Mouse (Mus musculus) hindbrain, embryonic 16.5 days (tissue): ENCODE measurements around the gene Jph4. TPM values are rescaled to one million over a fixed set of nuclear protein-coding genes. Genes with fewer than 3 reads are reported as not detected.
A peak's percentile ranks its signal among the peaks of the same experiment; 100 is the strongest.

ENCODE experiments used
- ATAC-seq: fragments of 200-750 bp; cut with Nextera tagmentation; 2 replicates; pipeline ENCODE4 v1.8.0; 2017; ENCODE audit warnings: moderate TSS enrichment, moderate library complexity
- H3K27ac ChIP-seq: fragments of 300-500 bp; sonication (generic); 2 replicates; pipeline ENCODE4 v1.5.1; 2014; ENCODE audit warnings: low read depth, mild to moderate bottlenecking, control low read depth, low read length, moderate library complexity
- H3K27me3 ChIP-seq: fragments of 300-500 bp; sonication (generic); replicated peaks from 2 replicates; pipeline ENCODE4 v1.6.1; 2014; ENCODE audit warnings: low read length; ENCODE audit not compliant: control insufficient read depth, insufficient read depth
- H3K36me3 ChIP-seq: fragments of 300-500 bp; sonication (generic); 2 replicates; pipeline ENCODE4 v1.6.1; 2014; ENCODE audit warnings: mild to moderate bottlenecking, low read length, moderate library complexity, mixed read lengths; ENCODE audit not compliant: control insufficient read depth, insufficient read depth
- H3K4me1 ChIP-seq: fragments of 300-500 bp; sonication (generic); 2 replicates; pipeline ENCODE4 v1.6.1; 2014; ENCODE audit warnings: low read depth, low read length; ENCODE audit not compliant: control insufficient read depth, insufficient read depth
- H3K4me2 ChIP-seq: fragments of 300-500 bp; sonication (generic); 2 replicates; pipeline ENCODE4 v1.6.1; 2014; ENCODE audit warnings: mild to moderate bottlenecking, low read length, control low read depth, moderate library complexity
- H3K4me3 ChIP-seq: fragments of 300-500 bp; sonication (generic); 2 replicates; pipeline ENCODE4 v1.5.1; 2014; ENCODE audit warnings: mild to moderate bottlenecking, low read length, control low read depth, moderate library complexity
- H3K9ac ChIP-seq: fragments of 300-500 bp; sonication (generic); 2 replicates; pipeline ENCODE4 v1.6.1; 2014; ENCODE audit warnings: low read depth, mild to moderate bottlenecking, control low read depth, low read length, moderate library complexity
- H3K9me3 ChIP-seq: fragments of 300-500 bp; sonication (generic); 2 replicates; pipeline ENCODE4 v1.6.1; 2014; ENCODE audit warnings: mild to moderate bottlenecking, low read length, moderate library complexity; ENCODE audit not compliant: control insufficient read depth
- WGBS: fragments of 180-500 bp; shearing (Covaris S2); extraction: QIAGEN DNeasy Blood & Tissue Kit; methylation state at CpG from one replicate; pipeline ENCODE4 v1.1.7; 2014; 5-methylcytosine and 5-hydroxymethylcytosine counted together
- polyA plus RNA-seq: library from polyadenylated mRNA; unstranded; fragments of >200 nt; fragmentation: Nextera tagmentation; extraction: Ambion mirVana; gene quantifications from 2 replicates; pipeline ENCODE4 v1.2.1, GENCODE M21; 2015

The Jph4 gene
- polyA plus RNA-seq, 1 experiment from 2014 or later = 32.3 TPM

DNA sequence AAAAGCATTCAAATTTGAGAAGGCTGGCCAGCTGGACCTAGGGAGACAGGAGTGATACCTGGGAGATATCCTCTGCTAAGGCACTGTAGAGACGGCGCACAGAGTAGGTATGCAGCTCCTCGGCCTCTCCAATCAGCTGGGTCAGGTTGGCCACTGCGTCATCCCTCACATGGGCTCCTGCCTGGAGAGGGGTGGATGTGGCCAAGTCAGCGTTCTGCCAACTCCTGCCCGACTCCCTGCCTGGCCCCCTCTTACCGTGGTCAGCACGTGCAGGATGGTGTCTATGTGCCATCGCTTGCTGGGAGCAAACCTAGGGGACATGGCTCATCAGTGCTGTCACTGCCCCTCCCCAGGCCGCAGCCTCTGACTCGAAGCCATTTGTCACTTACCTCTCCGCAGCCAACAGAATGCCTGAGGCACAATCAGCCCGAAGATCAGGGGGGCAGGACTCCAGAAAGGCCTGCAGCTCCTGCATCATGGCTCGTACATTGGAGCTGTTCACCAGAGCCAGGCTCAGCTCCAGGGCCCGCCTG lies 14.4 kb downstream of the Jph4 start:
- H3K4me3 ChIP-seq = no peak overlapping the region
- H3K9ac ChIP-seq = no peak overlapping the region
- H3K9me3 ChIP-seq = no peaks in the 10 kb centered on the region
- ATAC-seq = no peak
- 81% methylated on average over 15 of the region's 15 CpGs for WGBS
- H3K27me3 ChIP-seq = no peaks in the 10 kb centered on the region
- peaks cover 19% of the 10 kb centered on the region for H3K4me1 ChIP-seq
- H3K36me3 ChIP-seq = no peaks in the 10 kb centered on the region
- H3K4me2 ChIP-seq = no peak overlapping the region
- no peak overlapping the region for H3K27ac ChIP-seq

DNA sequence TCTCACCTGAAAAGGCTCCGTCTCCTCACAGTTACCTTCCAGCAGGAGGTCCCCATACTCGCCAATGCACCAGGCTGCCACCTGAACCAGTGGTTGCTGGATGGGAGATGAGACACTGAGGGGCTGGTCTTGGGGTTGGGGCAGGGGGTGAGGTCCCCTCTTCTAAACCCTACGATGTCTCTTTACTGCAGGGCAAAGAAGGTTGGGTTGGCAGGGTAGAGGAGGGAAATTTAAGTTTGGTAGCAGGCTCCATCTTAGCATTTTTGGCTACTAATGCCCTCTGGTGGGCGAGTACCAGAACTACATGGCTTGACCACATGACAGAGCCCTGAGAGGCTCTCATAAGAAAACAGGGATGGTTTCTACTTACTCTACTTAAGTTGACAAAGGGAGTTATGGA lies 15.1 kb downstream of the Jph4 start:
- H3K4me2 ChIP-seq = no peak overlapping the region
- ATAC-seq = no peak
- no peaks in the 10 kb centered on the region for H3K27me3 ChIP-seq
- H3K4me1 ChIP-seq = peaks cover 25% of the 10 kb centered on the region
- H3K9me3 ChIP-seq = no peaks in the 10 kb centered on the region
- whole genome bisulfite sequencing = 49% methylated on average over 4 of the region's 4 CpGs
- H3K4me3 ChIP-seq = no peak overlapping the region
- no peak overlapping the region for H3K27ac ChIP-seq
- H3K9ac ChIP-seq = no peak overlapping the region
- H3K36me3 ChIP-seq = no peaks in the 10 kb centered on the region

DNA sequence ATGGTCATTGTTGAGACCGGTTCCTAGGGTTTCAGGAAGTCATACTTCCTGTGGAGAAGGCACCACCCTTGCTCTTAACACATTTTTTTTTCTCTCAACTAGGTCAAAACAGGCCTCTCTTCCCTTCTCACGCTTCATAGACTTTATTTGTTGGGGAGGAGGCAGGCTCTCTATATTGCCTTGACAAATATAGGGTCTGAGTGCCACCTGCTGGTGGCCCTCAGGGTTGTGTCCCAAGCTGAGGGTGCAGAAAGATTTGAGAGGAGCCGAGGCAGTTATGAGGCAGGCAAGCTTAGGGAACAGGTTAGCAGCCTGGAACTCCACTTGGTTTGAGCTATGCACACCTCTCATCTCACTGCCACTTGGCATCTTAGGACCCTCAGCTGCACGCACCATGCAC lies 18.7 kb downstream of the Jph4 start:
- H3K4me3 ChIP-seq = no peak overlapping the region
- H3K9me3 ChIP-seq = no peaks in the 10 kb centered on the region
- H3K4me1 ChIP-seq = peaks cover 23% of the 10 kb centered on the region
- WGBS = 60% methylated on average over 4 of the region's 4 CpGs
- no peaks in the 10 kb centered on the region for H3K27me3 ChIP-seq
- no peak for ATAC-seq
- H3K36me3 ChIP-seq = no peaks in the 10 kb centered on the region
- no peak overlapping the region for H3K4me2 ChIP-seq
- peak overlapping the region; percentile 36; the same call in 1 of the 2 replicates for H3K9ac ChIP-seq
- H3K27ac ChIP-seq = no peak overlapping the region; the same call in 1 of the 2 replicates

DNA sequence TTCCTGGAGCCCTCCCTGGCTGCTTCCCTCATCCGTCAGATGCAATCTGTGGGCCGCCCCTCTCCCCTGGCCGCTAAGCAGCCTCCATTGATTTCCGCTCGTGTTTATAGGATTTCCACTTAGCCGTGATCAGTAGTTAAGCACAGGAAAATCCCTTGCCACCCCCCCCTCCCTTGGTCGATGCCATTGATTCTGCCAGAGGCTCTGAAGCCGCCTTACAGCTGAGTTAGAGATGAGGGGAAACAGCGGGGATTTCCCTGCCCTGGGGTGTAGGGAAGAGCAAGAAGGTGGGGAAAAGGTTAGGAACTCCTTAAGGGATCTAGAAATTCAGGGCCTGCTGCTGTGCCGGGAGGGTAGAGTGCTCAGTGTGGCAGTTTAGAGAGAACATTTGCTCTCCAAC lies 19.1 kb downstream of the Jph4 start:
- WGBS = 65% methylated on average over 10 of the region's 10 CpGs
- Histone ChIP-seq H3K27ac (peak overlapping the region; percentile 2), H3K4me1 (peaks cover 23% of the 10 kb centered on the region), H3K36me3 (no peaks in the 10 kb centered on the region), H3K9me3 (no peaks in the 10 kb centered on the region), H3K27me3 (no peaks in the 10 kb centered on the region), H3K4me3 (no peak overlapping the region), H3K9ac (peak overlapping the region; percentile 36; the same call in 1 of the 2 replicates), H3K4me2 (no peak overlapping the region)
- no peak for ATAC-seq

DNA sequence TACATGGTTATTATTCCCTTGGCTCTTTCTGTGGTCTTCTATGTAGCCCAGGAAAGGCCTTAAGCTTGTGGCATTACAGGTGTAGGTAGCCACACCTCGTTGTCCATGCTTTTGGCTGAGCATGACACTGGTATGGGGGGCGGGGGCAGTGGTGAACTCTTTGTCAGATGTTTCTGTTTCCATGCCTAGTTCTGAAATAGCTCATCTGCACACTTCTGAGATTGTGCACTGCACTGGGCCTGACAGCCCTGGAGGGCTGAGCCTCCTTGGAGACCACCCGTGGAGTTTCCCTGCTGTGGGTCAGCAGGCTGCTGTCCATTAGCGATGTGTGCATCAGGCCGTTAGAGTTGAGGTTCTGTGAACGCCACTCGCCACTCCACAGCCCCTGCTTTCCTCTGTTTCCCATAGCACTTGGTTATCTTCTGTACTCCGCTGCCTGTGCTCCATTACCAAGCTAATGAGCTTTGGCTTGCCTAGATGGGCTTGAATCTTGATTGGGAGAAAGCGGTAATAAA lies 20.1 kb downstream of the Jph4 start:
- Histone ChIP-seq H3K9me3 (no peaks in the 10 kb centered on the region), H3K36me3 (no peaks in the 10 kb centered on the region), H3K4me2 (peak overlapping the region; percentile 26; the same call in 1 of the 2 replicates), H3K27me3 (no peaks in the 10 kb centered on the region), H3K9ac (peak overlapping the region; percentile 50), H3K27ac (0 out of 2 replicates have a peak overlapping the region, but pooled peaks have one; percentile 27), H3K4me1 (peaks cover 23% of the 10 kb centered on the region), H3K4me3 (no peak overlapping the region)
- 46% methylated on average over 9 of the region's 9 CpGs for WGBS
- ATAC-seq = no peak

DNA sequence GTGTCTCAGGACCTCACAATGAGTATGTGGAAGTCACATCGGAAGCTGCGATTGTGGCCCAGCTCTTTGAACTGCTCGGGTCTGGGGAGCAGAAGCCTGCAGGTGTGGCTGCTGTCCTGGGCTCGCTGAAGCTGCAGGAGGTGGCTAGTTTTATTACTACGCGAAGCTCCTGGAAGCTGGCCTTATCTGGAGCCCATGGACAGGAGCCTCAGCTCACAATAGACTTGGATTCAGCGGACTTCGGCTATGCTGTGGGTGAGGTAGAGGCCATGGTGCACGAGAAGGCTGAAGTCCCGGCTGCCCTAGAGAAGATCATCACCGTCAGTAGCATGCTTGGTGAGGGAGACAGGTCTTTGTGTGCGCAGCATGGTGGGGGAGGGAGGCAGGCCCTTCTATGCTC lies 21.1 kb downstream of the Jph4 start:
- no peak overlapping the region for H3K27ac ChIP-seq
- H3K4me2 ChIP-seq = peak overlapping the region; percentile 65
- H3K9me3 ChIP-seq = no peaks in the 10 kb centered on the region
- H3K9ac ChIP-seq = peak overlapping the region; percentile 64
- H3K4me3 ChIP-seq = peak overlapping the region; percentile 44; the same call in 1 of the 2 replicates
- no peak for ATAC-seq
- 68% methylated on average over 12 of the region's 12 CpGs for WGBS
- no peaks in the 10 kb centered on the region for H3K27me3 ChIP-seq
- no peaks in the 10 kb centered on the region for H3K36me3 ChIP-seq
- H3K4me1 ChIP-seq = peaks cover 26% of the 10 kb centered on the region

DNA sequence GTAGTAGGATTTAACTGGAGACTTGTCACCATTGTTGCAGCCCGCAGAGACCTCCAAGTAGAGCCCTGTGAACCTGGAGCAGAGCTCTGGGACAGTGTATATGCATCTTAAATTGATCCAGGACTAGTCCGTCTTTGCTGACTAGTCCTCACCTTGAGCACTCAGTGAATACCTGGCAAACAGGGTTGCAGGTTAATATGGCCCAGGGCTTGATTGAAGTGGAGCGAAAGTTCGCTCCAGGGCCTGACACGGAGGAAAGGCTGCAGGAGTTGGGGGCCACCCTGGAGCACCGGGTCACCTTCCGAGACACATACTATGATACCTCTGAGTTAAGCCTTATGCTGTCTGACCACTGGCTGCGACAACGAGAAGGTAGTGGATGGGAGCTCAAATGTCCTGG lies 21.5 kb downstream of the Jph4 start:
- Histone ChIP-seq H3K4me1 (peaks cover 31% of the 10 kb centered on the region), H3K27me3 (no peaks in the 10 kb centered on the region), H3K9me3 (no peaks in the 10 kb centered on the region), H3K36me3 (no peaks in the 10 kb centered on the region), H3K4me2 (peak overlapping the region; percentile 65), H3K27ac (peak overlapping the region; percentile 79), H3K9ac (peak overlapping the region; percentile 64), H3K4me3 (peak overlapping the region; percentile 44)
- ATAC-seq = 0 out of 2 replicates have a peak, but pooled peaks have one; percentile 0
- WGBS = 62% methylated on average over 9 of the region's 9 CpGs

DNA sequence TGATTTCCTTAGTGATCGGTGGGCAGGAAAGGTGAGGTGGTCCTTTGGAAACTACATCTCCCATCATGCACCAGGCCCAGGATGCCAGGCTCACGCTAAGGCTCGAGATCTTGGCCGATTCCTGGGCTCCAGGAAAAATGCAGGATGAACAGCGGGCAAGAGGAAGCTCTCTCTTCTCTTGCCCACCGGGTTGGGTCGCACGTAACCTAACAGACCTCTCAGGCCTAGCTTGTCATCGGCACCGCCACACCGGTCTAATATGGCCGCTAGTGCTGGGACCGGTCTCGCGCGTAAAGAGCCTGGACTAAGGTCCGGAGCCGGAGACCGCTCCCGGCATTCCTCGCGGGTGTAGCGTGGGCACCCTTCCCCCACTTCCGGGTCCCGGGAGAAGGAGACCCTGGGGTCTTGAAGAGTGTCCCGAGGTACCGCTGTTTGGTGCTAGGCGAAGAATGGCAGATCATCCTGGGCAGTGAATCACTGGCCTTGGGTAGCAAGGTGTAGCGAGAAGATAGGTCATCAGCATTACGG lies 22.0 kb downstream of the Jph4 start, which contains the start of gene Thtpa:
TSS of gene Thtpa (plus strand) at position 81 of the 528 bp plus-strand sequence.
- no peaks in the 10 kb centered on the region for H3K27me3 ChIP-seq
- H3K36me3 ChIP-seq = no peaks in the 10 kb centered on the region
- no peaks in the 10 kb centered on the region for H3K9me3 ChIP-seq
- peaks cover 35% of the 10 kb centered on the region for H3K4me1 ChIP-seq
- WGBS = 2% methylated on average over 30 of the region's 30 CpGs
- peak within 1 kb of the TSS; percentile 64 for H3K9ac ChIP-seq
- H3K4me2 ChIP-seq = peak within 1 kb of the TSS; percentile 65
- H3K27ac ChIP-seq = peak within 1 kb of the TSS; percentile 79
- peak within 1 kb of the TSS; percentile 44 for H3K4me3 ChIP-seq
- ATAC-seq = peak; percentile 43

DNA sequence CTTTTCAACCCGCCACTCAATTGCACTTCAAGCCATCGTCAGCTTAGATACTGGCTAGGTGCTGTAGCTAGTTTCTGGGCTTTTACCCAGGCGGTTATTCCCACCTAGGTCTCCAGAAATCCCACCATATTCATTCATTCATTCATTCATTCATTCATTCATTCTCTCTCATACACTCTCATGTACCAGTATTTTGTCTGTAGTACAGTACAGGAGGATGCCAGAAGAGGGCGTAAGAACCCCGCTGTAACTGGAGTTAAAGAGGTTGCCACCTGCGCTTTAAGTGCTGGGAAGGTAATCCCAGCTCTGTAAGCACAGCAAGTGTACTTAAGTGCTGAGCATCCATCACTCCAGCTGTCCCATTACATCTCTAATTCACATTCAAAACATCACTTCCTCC lies 22.8 kb downstream of the Jph4 start:
- H3K9me3 ChIP-seq = no peaks in the 10 kb centered on the region
- 41% methylated on average over 6 of the region's 6 CpGs for WGBS

More for the DNA sequence above, 22.8 kb downstream of the Jph4 start:
- H3K36me3 ChIP-seq = no peaks in the 10 kb centered on the region
- no peak overlapping the region; the same call in 1 of the 2 replicates for H3K4me2 ChIP-seq
- no peaks in the 10 kb centered on the region for H3K27me3 ChIP-seq
- peaks cover 44% of the 10 kb centered on the region for H3K4me1 ChIP-seq
- ATAC-seq = no peak
- H3K27ac ChIP-seq = no peak overlapping the region
- no peak overlapping the region for H3K9ac ChIP-seq
- H3K4me3 ChIP-seq = no peak overlapping the region
